ENCODE assay signal across 10 mouse cellular contexts in genomic region chr16:8689979-8690656, GRCm38 (mm10). TPM values are rescaled to one million over a fixed set of nuclear protein-coding genes. Genes with fewer than 3 reads are reported as not detected.
DNase-seq lines count a peak whose midpoint lies in the region; ATAC-seq lines count a peak whose summit lies in the region.
"Had no signal": no experiment of that assay in that cellular context is flagged by ENCODE, and none has a peak within 500 bp of the region (broad histone marks: within the 10 kb centered on the region; RNA-seq: fewer than 3 reads in every experiment).

No protein-coding gene starts in this region.

- ATAC-seq in kidney, embryonic 16.5 days (ENCODE audit: low FRiP score, low TSS enrichment) = no peak
- ATAC-seq in activated CD4-positive, CD25-positive, alpha-beta regulatory T cell, adult 4 months = no peak
- no peak for ATAC-seq in monocyte, adult 5-6 weeks (replicated peaks; ENCODE audit: insufficient number of reproducible peaks, low FRiP score, low TSS enrichment, poor library complexity, severe bottlenecking)

- H3K36me3 ChIP-seq in kidney, embryonic 16.5 days (ENCODE audit: insufficient read depth, low read length) = peaks cover 57% of the 10 kb centered on the region

- no peak overlapping the region for H3K4me3 ChIP-seq in kidney, embryonic 16.5 days (ENCODE audit: low read length)
- H3K4me3 ChIP-seq: midbrain, embryonic 12.5 days had no signal

- H3K27ac ChIP-seq in kidney, embryonic 16.5 days (ENCODE audit: low read length) = no peak overlapping the region
- H3K27ac ChIP-seq: kidney, postnatal 0 days; midbrain, embryonic 12.5 days had no signal

- WGBS in kidney, embryonic 16.5 days = 93% methylated on average over 11 of the region's 11 CpGs

- no peaks in the 10 kb centered on the region for H3K4me1 ChIP-seq in kidney, embryonic 16.5 days (ENCODE audit: insufficient read depth, low read length)
- H3K4me1 ChIP-seq: midbrain, embryonic 12.5 days had no signal

- no peaks in the 10 kb centered on the region for H3K27me3 ChIP-seq in kidney, embryonic 16.5 days (ENCODE audit: insufficient read depth, low read length)
- H3K27me3 ChIP-seq: midbrain, embryonic 12.5 days had no signal

- no peak overlapping the region for H3K9ac ChIP-seq in kidney, embryonic 16.5 days (replicated peaks; ENCODE audit: low read length)
- H3K9ac ChIP-seq: midbrain, embryonic 12.5 days had no signal

- no peak overlapping the region for H3K4me2 ChIP-seq in kidney, embryonic 16.5 days (replicated peaks; ENCODE audit: low read depth, low read length)
- H3K4me2 ChIP-seq: midbrain, embryonic 12.5 days had no signal

- DNase-seq in kidney, adult 18-20 months = peak; percentile 66
- peak; percentile 55 for DNase-seq in MN1 (ENCODE audit: low spot score)
- peak; percentile 61 to 68 for DNase-seq in adrenal gland, postnatal 36 days
- peak; percentile 65 to 79 for DNase-seq in kidney, postnatal 36 days
- no peak for DNase-seq in lung, postnatal 36 days

- H3K9me3 ChIP-seq in kidney, embryonic 16.5 days (ENCODE audit: low read length) = no peaks in the 10 kb centered on the region
- H3K9me3 ChIP-seq: midbrain, embryonic 12.5 days had no signal

RNA-seq across cellular contexts. Expression of gene Gm5767, which starts 9.5 kb away (rescaled TPM):
- not detected in 2 replicates for polyA plus RNA-seq in kidney, embryonic 16.5 days (2015; fragmentation: Nextera tagmentation; extraction: Ambion mirVana)
- total RNA-seq in adrenal gland, postnatal 36 days (2021) = not detected
- not detected for polyA plus RNA-seq in activated CD4-positive, CD25-positive, alpha-beta regulatory T cell, adult 4 months (2017; shearing (Covaris generic))
- 2.6 TPM in 1 of 3 replicates, not detected in the others for total RNA-seq in monocyte, adult 5-6 weeks (2017)
- polyA plus RNA-seq: kidney, postnatal 0 days; midbrain, embryonic 12.5 days had no signal

RNA-seq across cellular contexts. Expression of gene Carhsp1, which starts 18.2 kb away (rescaled TPM):
- polyA plus RNA-seq in kidney, embryonic 16.5 days (2015; fragmentation: Nextera tagmentation; extraction: Ambion mirVana) = 86.0 and 86.9 TPM in 2 replicates
- total RNA-seq in adrenal gland, postnatal 36 days (2021) = 100 to 1,000 TPM in 1 of 2 experiments, 10 to 100 TPM in 1; 50.0 to 107 TPM
- 10 to 100 TPM; 25.6 to 32.1 TPM for polyA plus RNA-seq in activated CD4-positive, CD25-positive, alpha-beta regulatory T cell, adult 4 months (2017; shearing (Covaris generic))
- total RNA-seq in monocyte, adult 5-6 weeks (2017) = 21.1 to 24.1 TPM (median 21.4 TPM) in 3 replicates

RNA-seq across cellular contexts. Expression of gene Tmem186, which starts 52.6 kb away (rescaled TPM):
- 22.5 and 25.3 TPM in 2 replicates for polyA plus RNA-seq in kidney, embryonic 16.5 days (2015; fragmentation: Nextera tagmentation; extraction: Ambion mirVana)
- total RNA-seq in adrenal gland, postnatal 36 days (2021) = 10 to 100 TPM; 17.1 to 21.1 TPM
- 10 to 100 TPM; 12.0 to 12.2 TPM for polyA plus RNA-seq in activated CD4-positive, CD25-positive, alpha-beta regulatory T cell, adult 4 months (2017; shearing (Covaris generic))
- 5.5 to 11.7 TPM (median 8.6 TPM) in 3 replicates for total RNA-seq in monocyte, adult 5-6 weeks (2017)

RNA-seq across cellular contexts. Expression of gene Pmm2, which starts 52.6 kb away (rescaled TPM):
- polyA plus RNA-seq in kidney, embryonic 16.5 days (2015; fragmentation: Nextera tagmentation; extraction: Ambion mirVana) = 61.2 and 63.3 TPM in 2 replicates
- total RNA-seq in adrenal gland, postnatal 36 days (2021) = 10 to 100 TPM; 44.2 to 50.2 TPM
- polyA plus RNA-seq in activated CD4-positive, CD25-positive, alpha-beta regulatory T cell, adult 4 months (2017; shearing (Covaris generic)) = 100 to 1,000 TPM in 1 of 2 experiments, 10 to 100 TPM in 1; 95.0 to 108 TPM
- total RNA-seq in monocyte, adult 5-6 weeks (2017) = 54.1 to 79.6 TPM (median 75.7 TPM) in 3 replicates
